Mouse (Mus musculus): ENCODE data around the gene Ntrk3. TPM values are rescaled to one million over a fixed set of nuclear protein-coding genes. Genes with fewer than 3 reads are reported as not detected.

Ntrk3 gene
- polyA plus RNA-seq, 1 experiment from 2014 or later: 0.89 TPM

GRCm38 (mm10) chr7:78542468-78542867 lies 195.3 kb downstream of the Ntrk3 start:
- no peaks in the 10 kb centered on the region for H3K36me3 ChIP-seq (ENCODE audit: control insufficient read depth, insufficient read depth, low read length)
- no peaks in the 10 kb centered on the region for H3K27me3 ChIP-seq (ENCODE audit: control insufficient read depth, insufficient read depth, low read depth, low read length)
- no peak overlapping the region for H3K4me2 ChIP-seq (ENCODE audit: low read depth, low read length)
- no peaks in the 10 kb centered on the region for H3K9me3 ChIP-seq (ENCODE audit: control insufficient read depth, low read length)
- H3K4me1 ChIP-seq (replicated peaks; ENCODE audit: control insufficient read depth, insufficient read depth, low read length): no peaks in the 10 kb centered on the region
- WGBS: 52% methylated on average over 4 of the region's 4 CpGs
- H3K4me3 ChIP-seq (ENCODE audit: low read length): no peak overlapping the region
- H3K9ac ChIP-seq (ENCODE audit: low read length): no peak overlapping the region
- no peak overlapping the region for H3K27ac ChIP-seq (ENCODE audit: low read length)
- ATAC-seq (ENCODE audit: low read depth): no peak

GRCm38 (mm10) chr7:78530286-78530685 lies 207.5 kb downstream of the Ntrk3 start:
- Histone ChIP-seq H3K27ac (ENCODE audit: low read length) (no peak overlapping the region), H3K9ac (ENCODE audit: low read length) (no peak overlapping the region), H3K4me1 (replicated peaks; ENCODE audit: control insufficient read depth, insufficient read depth, low read length) (no peaks in the 10 kb centered on the region), H3K4me2 (ENCODE audit: low read depth, low read length) (no peak overlapping the region), H3K4me3 (ENCODE audit: low read length) (no peak overlapping the region), H3K36me3 (ENCODE audit: control insufficient read depth, insufficient read depth, low read length) (no peaks in the 10 kb centered on the region), H3K27me3 (ENCODE audit: control insufficient read depth, insufficient read depth, low read depth, low read length) (no peaks in the 10 kb centered on the region), H3K9me3 (ENCODE audit: control insufficient read depth, low read length) (no peaks in the 10 kb centered on the region)
- WGBS: 9% methylated on average over 6 of the region's 6 CpGs
- no peak for ATAC-seq (ENCODE audit: low read depth)

DNA sequence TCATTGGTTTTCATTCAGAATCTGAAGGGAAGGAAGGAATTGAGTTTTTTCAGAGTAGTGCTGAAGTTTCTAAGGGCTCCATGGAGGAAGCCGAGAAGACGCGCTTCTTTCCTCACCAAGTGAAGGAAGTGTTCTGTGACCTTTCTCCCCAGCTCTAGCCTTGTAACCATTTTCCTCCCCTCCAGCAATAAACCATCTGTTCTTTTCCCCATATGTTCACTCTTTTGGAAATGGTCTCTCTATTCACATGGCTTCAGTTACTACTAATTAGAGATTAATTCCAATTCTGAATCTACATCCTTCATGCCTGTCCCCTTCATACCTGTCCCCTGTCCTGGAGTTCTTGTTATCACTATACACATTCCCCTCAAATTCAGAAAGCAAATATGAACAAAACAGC lies 209.8 kb downstream of the Ntrk3 start:
- H3K27ac ChIP-seq (ENCODE audit: low read length): no peak overlapping the region
- no peaks in the 10 kb centered on the region for H3K4me1 ChIP-seq (replicated peaks; ENCODE audit: control insufficient read depth, insufficient read depth, low read length)
- ATAC-seq (ENCODE audit: low read depth): no peak
- H3K36me3 ChIP-seq (ENCODE audit: control insufficient read depth, insufficient read depth, low read length): no peaks in the 10 kb centered on the region
- no peaks in the 10 kb centered on the region for H3K27me3 ChIP-seq (ENCODE audit: control insufficient read depth, insufficient read depth, low read depth, low read length)
- H3K4me3 ChIP-seq (ENCODE audit: low read length): no peak overlapping the region
- H3K9ac ChIP-seq (ENCODE audit: low read length): no peak overlapping the region
- no peak overlapping the region for H3K4me2 ChIP-seq (ENCODE audit: low read depth, low read length)
- WGBS: 77% methylated on average over 3 of the region's 3 CpGs
- no peaks in the 10 kb centered on the region for H3K9me3 ChIP-seq (ENCODE audit: control insufficient read depth, low read length)

GRCm38 (mm10) chr7:78527564-78527963 lies 210.2 kb downstream of the Ntrk3 start:
- H3K36me3 ChIP-seq (ENCODE audit: control insufficient read depth, insufficient read depth, low read length): no peaks in the 10 kb centered on the region
- 44% methylated on average over 4 of the region's 4 CpGs for WGBS
- H3K27me3 ChIP-seq (ENCODE audit: control insufficient read depth, insufficient read depth, low read depth, low read length): no peaks in the 10 kb centered on the region
- H3K4me3 ChIP-seq (ENCODE audit: low read length): no peak overlapping the region
- H3K4me1 ChIP-seq (replicated peaks; ENCODE audit: control insufficient read depth, insufficient read depth, low read length): no peaks in the 10 kb centered on the region
- no peak for ATAC-seq (ENCODE audit: low read depth)
- H3K4me2 ChIP-seq (ENCODE audit: low read depth, low read length): no peak overlapping the region
- no peak overlapping the region for H3K27ac ChIP-seq (ENCODE audit: low read length)
- no peaks in the 10 kb centered on the region for H3K9me3 ChIP-seq (ENCODE audit: control insufficient read depth, low read length)
- no peak overlapping the region for H3K9ac ChIP-seq (ENCODE audit: low read length)

DNA sequence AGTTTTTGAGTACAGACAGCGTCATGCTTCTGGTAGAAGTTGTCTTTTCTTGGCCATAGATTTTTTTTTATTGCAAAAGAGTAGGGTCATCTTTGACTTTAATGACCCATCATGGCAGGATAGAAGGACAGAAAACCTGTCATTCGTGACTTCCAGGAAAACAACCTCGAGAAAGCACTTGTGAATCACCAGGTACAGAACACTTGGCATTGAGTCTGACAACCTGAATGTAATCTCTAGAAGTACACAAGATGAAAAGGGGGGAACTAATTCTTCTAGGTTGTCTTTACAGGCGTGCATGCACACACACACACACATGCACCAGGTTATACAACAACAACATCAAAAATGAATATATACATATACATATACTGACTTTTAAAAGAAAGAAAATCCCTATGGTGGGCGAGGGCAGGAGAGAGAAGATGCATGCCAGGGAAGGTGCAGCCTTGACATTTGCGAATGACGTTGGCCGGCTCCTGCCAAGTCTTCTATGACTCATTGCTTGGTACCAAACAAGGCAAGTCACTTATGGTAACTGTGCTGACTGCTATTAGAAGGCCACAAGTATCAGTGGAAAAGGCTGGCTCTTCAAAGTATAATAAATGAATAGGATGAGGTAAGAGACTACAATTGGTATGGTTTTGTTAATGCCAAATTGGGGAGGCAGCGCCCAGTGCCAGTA lies 217.4 kb downstream of the Ntrk3 start:
- no peak overlapping the region for H3K4me2 ChIP-seq (ENCODE audit: low read depth, low read length)
- no peaks in the 10 kb centered on the region for H3K4me1 ChIP-seq (replicated peaks; ENCODE audit: control insufficient read depth, insufficient read depth, low read length)
- no peaks in the 10 kb centered on the region for H3K9me3 ChIP-seq (ENCODE audit: control insufficient read depth, low read length)
- no peak overlapping the region for H3K27ac ChIP-seq (ENCODE audit: low read length)
- ATAC-seq (ENCODE audit: low read depth): no peak
- no peak overlapping the region for H3K4me3 ChIP-seq (ENCODE audit: low read length)
- H3K36me3 ChIP-seq (ENCODE audit: control insufficient read depth, insufficient read depth, low read length): no peaks in the 10 kb centered on the region
- 79% methylated on average over 9 of the region's 9 CpGs for WGBS
- H3K27me3 ChIP-seq (ENCODE audit: control insufficient read depth, insufficient read depth, low read depth, low read length): no peaks in the 10 kb centered on the region
- H3K9ac ChIP-seq (ENCODE audit: low read length): no peak overlapping the region

DNA sequence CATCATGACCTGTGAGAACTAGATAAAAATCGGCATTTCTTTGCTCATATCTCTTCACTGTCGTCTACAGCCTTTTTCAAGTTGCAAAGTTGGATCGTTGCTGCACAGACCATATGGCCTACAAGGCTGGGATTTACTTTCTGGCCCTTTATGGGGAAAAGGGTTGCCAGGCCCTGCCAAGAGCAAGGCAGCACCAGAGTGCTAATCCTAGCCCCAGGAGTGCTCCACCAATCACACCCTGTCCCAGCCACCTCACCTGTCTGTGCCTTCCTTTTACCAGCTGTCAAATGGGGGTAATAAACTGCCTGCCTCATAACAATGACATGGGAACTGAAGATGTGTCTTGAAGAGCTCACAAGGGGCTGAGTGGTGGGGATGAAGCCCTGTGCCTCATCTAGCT lies 218.1 kb downstream of the Ntrk3 start:
- Histone ChIP-seq H3K36me3 (ENCODE audit: control insufficient read depth, insufficient read depth, low read length) (no peaks in the 10 kb centered on the region), H3K9me3 (ENCODE audit: control insufficient read depth, low read length) (no peaks in the 10 kb centered on the region), H3K4me1 (replicated peaks; ENCODE audit: control insufficient read depth, insufficient read depth, low read length) (no peaks in the 10 kb centered on the region), H3K4me2 (ENCODE audit: low read depth, low read length) (no peak overlapping the region), H3K4me3 (ENCODE audit: low read length) (no peak overlapping the region), H3K27ac (ENCODE audit: low read length) (no peak overlapping the region), H3K9ac (ENCODE audit: low read length) (no peak overlapping the region), H3K27me3 (ENCODE audit: control insufficient read depth, insufficient read depth, low read depth, low read length) (no peaks in the 10 kb centered on the region)
- no peak for ATAC-seq (ENCODE audit: low read depth)
- WGBS: 72% methylated on average over 3 of the region's 3 CpGs

GRCm38 (mm10) chr7:78518760-78519363 lies 218.9 kb downstream of the Ntrk3 start:
- no peak overlapping the region for H3K27ac ChIP-seq (ENCODE audit: low read length)
- no peak overlapping the region for H3K9ac ChIP-seq (ENCODE audit: low read length)
- H3K4me1 ChIP-seq (replicated peaks; ENCODE audit: control insufficient read depth, insufficient read depth, low read length): no peaks in the 10 kb centered on the region
- ATAC-seq (ENCODE audit: low read depth): no peak
- no peaks in the 10 kb centered on the region for H3K27me3 ChIP-seq (ENCODE audit: control insufficient read depth, insufficient read depth, low read depth, low read length)
- WGBS: 72% methylated on average over 5 of the region's 5 CpGs
- no peak overlapping the region for H3K4me2 ChIP-seq (ENCODE audit: low read depth, low read length)
- no peaks in the 10 kb centered on the region for H3K36me3 ChIP-seq (ENCODE audit: control insufficient read depth, insufficient read depth, low read length)
- H3K4me3 ChIP-seq (ENCODE audit: low read length): no peak overlapping the region
- H3K9me3 ChIP-seq (ENCODE audit: control insufficient read depth, low read length): no peaks in the 10 kb centered on the region

DNA sequence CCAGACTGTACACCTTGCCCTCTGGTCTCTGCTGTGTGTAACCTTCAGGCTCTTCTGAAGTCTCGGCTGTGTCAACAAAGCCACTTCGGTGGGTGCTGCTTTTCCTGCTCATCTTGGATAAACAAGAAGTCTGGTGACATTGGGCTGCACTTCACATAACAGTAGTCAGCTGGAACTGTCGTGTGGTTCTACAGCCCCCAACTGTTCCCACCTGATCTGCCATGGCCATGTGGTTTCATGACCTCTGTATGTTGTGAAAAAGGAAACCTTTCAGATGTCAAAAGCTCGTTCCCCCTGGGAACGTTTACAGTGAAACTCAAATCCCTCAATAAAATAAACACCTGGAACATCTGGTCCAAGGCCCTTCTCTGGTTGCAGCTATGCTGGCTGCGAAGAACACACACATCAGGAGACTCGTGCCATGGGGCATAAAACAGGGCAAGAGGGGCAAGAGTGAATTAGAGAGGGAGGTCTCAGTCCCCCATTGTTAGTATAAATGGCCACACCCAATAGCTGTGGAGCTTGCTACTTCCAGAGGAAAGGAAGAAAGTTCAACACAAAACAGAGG lies 222.7 kb downstream of the Ntrk3 start:
- Histone ChIP-seq H3K9ac (ENCODE audit: low read length) (no peak overlapping the region), H3K4me2 (ENCODE audit: low read depth, low read length) (no peak overlapping the region), H3K9me3 (ENCODE audit: control insufficient read depth, low read length) (no peaks in the 10 kb centered on the region), H3K4me3 (ENCODE audit: low read length) (no peak overlapping the region), H3K36me3 (ENCODE audit: control insufficient read depth, insufficient read depth, low read length) (no peaks in the 10 kb centered on the region), H3K27me3 (ENCODE audit: control insufficient read depth, insufficient read depth, low read depth, low read length) (no peaks in the 10 kb centered on the region), H3K27ac (ENCODE audit: low read length) (no peak overlapping the region), H3K4me1 (replicated peaks; ENCODE audit: control insufficient read depth, insufficient read depth, low read length) (no peaks in the 10 kb centered on the region)
- WGBS: 33% methylated on average over 7 of the region's 7 CpGs
- ATAC-seq (ENCODE audit: low read depth): no peak

DNA sequence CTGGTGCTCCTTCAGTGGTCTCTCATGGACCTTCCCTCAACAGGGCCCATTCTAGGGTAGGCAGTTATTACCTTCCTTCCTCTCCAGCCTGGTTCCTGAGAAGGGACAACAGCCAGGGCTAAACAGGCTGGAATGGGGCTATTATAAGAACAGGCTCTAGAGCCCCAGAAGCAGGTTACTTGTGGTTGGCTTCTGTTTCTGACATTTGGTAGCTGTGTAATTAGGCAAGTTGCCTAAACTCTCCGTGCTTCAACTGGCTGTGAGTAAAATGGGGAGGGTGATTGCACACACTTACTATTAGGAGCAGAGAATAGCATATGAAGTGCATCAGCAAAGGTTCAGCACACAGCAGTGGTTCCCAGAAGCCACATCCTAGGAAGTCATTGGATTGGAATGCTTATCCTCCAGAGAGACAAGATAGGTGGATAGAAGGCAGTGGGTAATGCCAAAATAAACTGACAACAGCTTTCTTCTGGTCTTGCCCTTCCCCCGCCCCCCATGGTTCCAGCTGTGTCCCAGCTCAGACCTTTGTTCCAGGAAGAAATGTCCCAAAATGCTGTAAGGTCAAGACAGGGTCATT lies 230.7 kb downstream of the Ntrk3 start:
- Histone ChIP-seq H3K27ac (ENCODE audit: low read length) (no peak overlapping the region), H3K4me1 (replicated peaks; ENCODE audit: control insufficient read depth, insufficient read depth, low read length) (no peaks in the 10 kb centered on the region), H3K4me3 (ENCODE audit: low read length) (no peak overlapping the region), H3K9me3 (ENCODE audit: control insufficient read depth, low read length) (no peaks in the 10 kb centered on the region), H3K27me3 (ENCODE audit: control insufficient read depth, insufficient read depth, low read depth, low read length) (no peaks in the 10 kb centered on the region), H3K4me2 (ENCODE audit: low read depth, low read length) (no peak overlapping the region), H3K9ac (ENCODE audit: low read length) (no peak overlapping the region), H3K36me3 (ENCODE audit: control insufficient read depth, insufficient read depth, low read length) (no peaks in the 10 kb centered on the region)
- 56% methylated on average over 2 of the region's 2 CpGs for WGBS
- ATAC-seq (ENCODE audit: low read depth): no peak
